Mouse (Mus musculus) forebrain, embryonic 12.5 days (tissue): ENCODE measurements at regions not wholly inside any gene's neighbourhood (a gene's known extent, or its start where the extent isn't known, plus 50 kb on each side); places are given as distances from the start of the nearest gene placed in this dataset.

Experiments
- ATAC-seq: fragments of 200-750 bp; cut with Nextera tagmentation; 2 replicates; pipeline ENCODE4 v1.8.0; 2017; ENCODE audit warnings: moderate TSS enrichment; ENCODE audit not compliant: low FRiP score
- H3K27ac ChIP-seq: fragments of 300-500 bp; sonication (generic); 2 replicates; pipeline ENCODE4 v1.5.1; 2016; ENCODE audit warnings: mild to moderate bottlenecking
- H3K27me3 ChIP-seq: fragments of 300-500 bp; sonication (generic); 2 replicates; pipeline ENCODE4 v1.6.1; 2016; ENCODE audit warnings: mild to moderate bottlenecking
- H3K36me3 ChIP-seq: fragments of 300-500 bp; sonication (generic); replicated peaks from 2 replicates; pipeline ENCODE4 v1.6.1; 2016; ENCODE audit warnings: mild to moderate bottlenecking
- H3K4me1 ChIP-seq: fragments of 300-500 bp; sonication (generic); 2 replicates; pipeline ENCODE4 v1.6.1; 2016
- H3K4me2 ChIP-seq: fragments of 300-500 bp; sonication (generic); 2 replicates; pipeline ENCODE4 v1.6.1; 2016; ENCODE audit warnings: mild to moderate bottlenecking, moderate library complexity
- H3K4me3 ChIP-seq: fragments of 300-500 bp; sonication (generic); replicated peaks from 2 replicates; pipeline ENCODE4 v1.5.1; 2016; ENCODE audit warnings: mild to moderate bottlenecking
- H3K9ac ChIP-seq: fragments of 300-500 bp; sonication (generic); 2 replicates; pipeline ENCODE4 v1.6.1; 2016; ENCODE audit warnings: mild to moderate bottlenecking
- H3K9me3 ChIP-seq: fragments of 300-500 bp; sonication (generic); 2 replicates; pipeline ENCODE4 v1.6.1; 2016
- WGBS: fragments of 180-500 bp; shearing (Covaris S2); methylation state at CpG from one replicate; pipeline ENCODE4 v1.1.7; 2016; 5-methylcytosine and 5-hydroxymethylcytosine counted together

- Histone ChIP-seq H3K9ac (no peak overlapping the region), H3K27me3 (peaks cover 26% of the 10 kb centered on the region), H3K4me3 (no peak overlapping the region), H3K36me3 (peaks cover 20% of the 10 kb centered on the region; the same call in 1 of the 2 replicates), H3K27ac (no peak overlapping the region), H3K4me1 (no peaks in the 10 kb centered on the region), H3K4me2 (no peak overlapping the region), H3K9me3 (peaks cover 63% of the 10 kb centered on the region)
- 67% methylated on average over 32 of the region's 32 CpGs for WGBS
- ATAC-seq: peak; percentile 40; the same call in 1 of the 2 replicates
Measured at GRCm38 (mm10) chr12:20232746-20233453, 278.6 kb downstream of the Gm21863 start.

GRCm38 (mm10) chr12:20233454-20233831 is 279.1 kb downstream of the Gm21863 start:
- no peaks in the 10 kb centered on the region for H3K4me1 ChIP-seq
- H3K4me3 ChIP-seq: no peak overlapping the region
- peaks cover 26% of the 10 kb centered on the region for H3K27me3 ChIP-seq
- peak; percentile 43 for ATAC-seq
- WGBS: 65% methylated on average over 17 of the region's 17 CpGs
- H3K9me3 ChIP-seq: peaks cover 58% of the 10 kb centered on the region
- H3K4me2 ChIP-seq: no peak overlapping the region
- peaks cover 20% of the 10 kb centered on the region; the same call in 1 of the 2 replicates for H3K36me3 ChIP-seq
- H3K27ac ChIP-seq: no peak overlapping the region
- no peak overlapping the region for H3K9ac ChIP-seq

- peaks cover 26% of the 10 kb centered on the region for H3K27me3 ChIP-seq
- peak; percentile 68 for ATAC-seq
- H3K36me3 ChIP-seq: peaks cover 20% of the 10 kb centered on the region; the same call in 1 of the 2 replicates
- 72% methylated on average over 25 of the region's 25 CpGs for WGBS
- no peak overlapping the region for H3K9ac ChIP-seq
- H3K4me2 ChIP-seq: no peak overlapping the region
- no peak overlapping the region for H3K4me3 ChIP-seq
- no peaks in the 10 kb centered on the region for H3K4me1 ChIP-seq
- no peak overlapping the region for H3K27ac ChIP-seq
- peaks cover 53% of the 10 kb centered on the region for H3K9me3 ChIP-seq
Measured at GRCm38 (mm10) chr12:20233871-20234307, 279.6 kb downstream of the Gm21863 start.
